Mouse (Mus musculus): ENCODE results near the gene Smarcc2.

GRCm38 (mm10) chr10:128411211-128412054, 47.6 kb upstream of the Smarcc2 start, which contains the start of the genes Nabp2 and Rnf41:
- no peak for TF ChIP-seq CTCF (IDR thresholded peaks at IDR 0.05; ENCODE audit: low read depth, low read length)
- TF ChIP-seq GATA1 (IDR thresholded peaks at IDR 0.05; ENCODE audit: borderline replicate concordance, low read length): no peak
